Mouse (Mus musculus) megakaryocyte, embryonic 14.5 days (primary cell): ENCODE data around the gene Cers6. TPM values are rescaled to one million over a fixed set of nuclear protein-coding genes. Genes with fewer than 3 reads are reported as not detected.

Source experiments
- H3K27me3 ChIP-seq: replicated peaks from 2 replicates; pipeline ENCODE3; 2012; ENCODE audit warnings: inconsistent platforms
- H3K36me3 ChIP-seq: replicated peaks from 2 replicates; pipeline ENCODE3; 2012; ENCODE audit warnings: low read length, inconsistent platforms, mixed read lengths
- H3K4me1 ChIP-seq: 2 replicates; pipeline ENCODE4 v1.6.1; 2012; ENCODE audit warnings: inconsistent platforms
- H3K4me3 ChIP-seq: replicated peaks from 2 replicates; pipeline ENCODE3; 2012; ENCODE audit warnings: moderate library complexity, mild to moderate bottlenecking, inconsistent platforms
- H3K9me3 ChIP-seq: 2 replicates; pipeline ENCODE4 v1.6.1; 2012; ENCODE audit warnings: inconsistent platforms
- FLI1 ChIP-seq: IDR thresholded peaks from 2 replicates; pipeline ENCODE4 v1.6.1; 2012; ENCODE audit warnings: low read length, inconsistent platforms, mixed read lengths
- GATA1 ChIP-seq: IDR thresholded peaks from 3 replicates; pipeline ENCODE4 v1.6.1; 2012; ENCODE audit warnings: mixed read lengths, low read length, inconsistent platforms, borderline replicate concordance
- polyA plus RNA-seq: library from polyadenylated mRNA; stranded (reverse); fragments of >175 nt; gene quantifications from 2 replicates; pipeline ENCODE4 v1.2.3, GENCODE M21; 2012; ENCODE audit warnings: low replicate concordance; ENCODE audit not compliant: insufficient read depth

Cers6 gene
- polyA plus RNA-seq, 1 experiment = 3.2 TPM

GRCm38 (mm10) chr2:68996268-68996667 lies 135.0 kb downstream of the Cers6 start:
- no peak for TF ChIP-seq FLI1
- TF ChIP-seq GATA1 = no peak
- peaks cover 10% of the 10 kb centered on the region for H3K36me3 ChIP-seq

DNA sequence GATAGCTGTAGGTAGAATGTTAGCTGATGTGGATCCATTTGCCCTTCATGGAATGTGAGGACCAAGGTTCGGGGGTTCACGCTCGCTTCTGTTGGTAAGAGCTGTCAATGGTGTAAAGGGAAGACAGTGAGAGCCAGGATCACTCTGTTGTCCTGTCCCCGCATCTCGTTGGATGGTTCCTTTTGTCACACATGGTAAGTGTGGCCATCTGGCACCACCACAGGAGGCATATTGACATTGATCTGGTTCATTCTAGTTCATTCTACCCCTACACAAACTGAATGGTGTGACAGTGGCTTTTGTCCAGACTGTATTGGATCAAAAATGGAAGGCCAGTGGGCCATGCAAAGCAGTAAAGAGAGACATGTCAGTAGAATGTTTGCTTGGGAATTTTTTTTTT lies 142.8 kb downstream of the Cers6 start:
- Histone ChIP-seq H3K27me3 (no peaks in the 10 kb centered on the region), H3K36me3 (peaks cover 15% of the 10 kb centered on the region), H3K4me1 (peaks cover 19% of the 10 kb centered on the region), H3K4me3 (no peak overlapping the region), H3K9me3 (no peaks in the 10 kb centered on the region)
- no peak for TF ChIP-seq GATA1
- TF ChIP-seq FLI1 = no peak

More at GRCm38 (mm10) chr2:68996268-68996667, 135.0 kb downstream of the Cers6 start:
- H3K27me3 ChIP-seq = no peaks in the 10 kb centered on the region
- H3K4me1 ChIP-seq = peaks cover 11% of the 10 kb centered on the region; the same call in 1 of the 2 replicates
- no peak overlapping the region for H3K4me3 ChIP-seq
- H3K9me3 ChIP-seq = no peaks in the 10 kb centered on the region

DNA sequence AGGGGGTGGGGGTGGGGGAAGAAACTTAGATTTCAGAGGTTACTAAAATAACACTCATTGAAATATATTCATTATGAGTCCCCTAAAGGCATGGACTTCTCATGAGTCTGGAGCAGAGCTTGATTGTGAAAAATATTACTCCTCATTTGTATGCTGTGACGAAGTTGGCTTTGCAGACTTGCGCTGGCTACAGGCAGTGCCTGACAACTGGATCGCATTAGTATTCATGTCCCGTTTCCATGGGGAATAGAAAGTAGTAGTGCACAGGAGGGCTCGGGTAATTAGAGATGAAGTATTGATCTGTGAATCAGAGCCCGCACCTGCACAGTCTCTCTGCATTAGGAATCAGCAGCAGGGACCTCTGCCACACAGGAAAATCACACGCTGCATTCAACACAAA lies 150.2 kb downstream of the Cers6 start:
- Histone ChIP-seq H3K36me3 (peaks cover 16% of the 10 kb centered on the region), H3K4me3 (no peak overlapping the region), H3K27me3 (no peaks in the 10 kb centered on the region), H3K4me1 (peaks cover 27% of the 10 kb centered on the region), H3K9me3 (no peaks in the 10 kb centered on the region)
- TF ChIP-seq GATA1 (no peak), FLI1 (no peak)

DNA sequence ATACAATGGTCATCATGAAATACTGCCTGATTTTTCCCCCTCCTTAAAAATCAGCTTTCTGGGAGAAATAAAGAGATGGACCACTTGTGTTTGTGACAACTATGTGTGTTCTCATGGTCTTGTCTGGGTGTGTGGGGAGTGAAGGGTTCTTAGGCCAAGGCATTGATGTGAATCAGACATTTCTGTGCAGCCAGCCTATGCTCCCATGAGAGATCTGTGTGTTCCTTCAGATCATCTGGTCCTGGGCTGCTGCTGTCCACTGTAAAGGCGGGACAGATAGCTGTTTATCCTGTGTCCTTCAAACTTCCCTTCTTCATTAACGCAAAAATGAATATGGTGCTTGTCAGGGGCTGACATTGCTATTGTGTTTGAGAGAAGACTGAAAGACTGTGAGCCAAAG lies 150.6 kb downstream of the Cers6 start:
- no peak overlapping the region for H3K4me3 ChIP-seq
- no peak for TF ChIP-seq FLI1
- TF ChIP-seq GATA1 = no peak
- H3K36me3 ChIP-seq = peaks cover 16% of the 10 kb centered on the region
- H3K27me3 ChIP-seq = no peaks in the 10 kb centered on the region
- no peaks in the 10 kb centered on the region for H3K9me3 ChIP-seq
- H3K4me1 ChIP-seq = peaks cover 27% of the 10 kb centered on the region

DNA sequence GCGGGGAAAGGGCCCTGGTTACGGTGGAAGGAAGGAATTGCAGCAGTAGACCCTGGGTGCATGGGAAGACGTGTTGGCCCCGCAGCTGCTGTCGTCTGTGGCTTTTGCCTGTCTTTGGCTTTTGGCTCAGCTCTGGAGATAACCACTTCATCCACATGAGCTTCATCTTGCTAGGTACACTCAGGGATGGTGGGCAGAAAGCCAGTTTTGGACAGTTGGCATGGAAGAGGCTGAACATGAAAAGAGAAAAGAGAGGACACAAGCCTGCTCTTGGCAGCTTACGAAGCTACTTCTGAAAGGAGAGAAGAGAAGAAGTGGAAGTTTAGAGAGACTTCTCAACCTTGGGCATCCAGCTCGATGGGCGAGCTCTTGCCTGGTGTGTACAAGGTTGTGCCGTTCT lies 153.0 kb downstream of the Cers6 start:
- Histone ChIP-seq H3K27me3 (no peaks in the 10 kb centered on the region), H3K9me3 (no peaks in the 10 kb centered on the region), H3K36me3 (peaks cover 9% of the 10 kb centered on the region), H3K4me1 (peaks cover 29% of the 10 kb centered on the region), H3K4me3 (no peak overlapping the region)
- TF ChIP-seq FLI1 (no peak), GATA1 (no peak)

DNA sequence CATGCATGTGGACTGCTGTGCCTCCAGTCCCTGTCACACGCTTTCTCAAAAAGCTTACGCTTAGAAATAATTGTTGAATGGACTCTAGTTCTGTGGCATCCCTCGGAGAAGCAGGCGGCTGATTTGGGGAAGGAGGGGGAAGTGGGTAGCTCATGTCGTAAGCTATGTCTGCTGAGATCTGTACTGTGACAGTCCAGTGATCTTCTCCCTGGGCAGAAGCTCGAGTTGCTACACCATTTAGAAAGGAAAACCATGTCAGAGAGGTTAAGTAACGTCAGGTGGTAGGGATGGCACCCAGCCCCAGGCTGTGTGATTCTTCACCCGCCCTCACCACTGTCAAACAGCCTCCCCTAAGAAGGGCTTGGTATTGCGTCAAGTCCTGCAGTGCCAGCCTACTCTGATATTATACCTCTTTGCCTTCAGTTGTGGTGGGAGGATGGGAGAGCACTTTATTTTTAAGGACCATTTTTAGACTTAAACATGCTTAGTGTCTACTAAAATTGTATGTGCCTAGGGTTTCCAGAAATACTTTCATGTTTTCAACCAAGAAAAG lies 154.0 kb downstream of the Cers6 start:
- TF ChIP-seq FLI1 = no peak
- TF ChIP-seq GATA1 = no peak
- H3K4me1 ChIP-seq = peaks cover 29% of the 10 kb centered on the region
- no peak overlapping the region for H3K4me3 ChIP-seq
- H3K9me3 ChIP-seq = no peaks in the 10 kb centered on the region
- H3K27me3 ChIP-seq = no peaks in the 10 kb centered on the region
- peaks cover 9% of the 10 kb centered on the region for H3K36me3 ChIP-seq

DNA sequence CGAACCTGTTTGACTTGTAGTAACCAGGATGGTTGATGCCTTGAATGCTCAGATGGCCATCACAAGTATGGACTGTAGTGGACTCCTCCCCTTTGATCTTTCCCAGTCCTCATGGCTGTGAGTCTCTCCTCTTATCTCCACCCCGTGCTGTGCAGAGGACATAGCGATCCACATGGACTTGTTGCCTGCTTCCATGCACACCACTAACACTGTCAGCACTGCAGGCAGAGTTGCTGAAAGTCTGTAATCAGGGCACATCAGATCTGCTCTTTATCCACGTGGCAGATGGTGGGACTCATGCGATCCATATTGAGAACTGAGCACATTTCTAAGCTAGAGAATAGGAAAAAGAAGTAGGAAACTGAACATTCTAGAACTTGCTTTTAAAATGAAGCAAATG lies 154.6 kb downstream of the Cers6 start:
- Histone ChIP-seq H3K27me3 (no peaks in the 10 kb centered on the region), H3K4me3 (no peak overlapping the region), H3K36me3 (peaks cover 9% of the 10 kb centered on the region), H3K9me3 (no peaks in the 10 kb centered on the region), H3K4me1 (peaks cover 32% of the 10 kb centered on the region)
- TF ChIP-seq GATA1 = no peak
- TF ChIP-seq FLI1 = no peak

DNA sequence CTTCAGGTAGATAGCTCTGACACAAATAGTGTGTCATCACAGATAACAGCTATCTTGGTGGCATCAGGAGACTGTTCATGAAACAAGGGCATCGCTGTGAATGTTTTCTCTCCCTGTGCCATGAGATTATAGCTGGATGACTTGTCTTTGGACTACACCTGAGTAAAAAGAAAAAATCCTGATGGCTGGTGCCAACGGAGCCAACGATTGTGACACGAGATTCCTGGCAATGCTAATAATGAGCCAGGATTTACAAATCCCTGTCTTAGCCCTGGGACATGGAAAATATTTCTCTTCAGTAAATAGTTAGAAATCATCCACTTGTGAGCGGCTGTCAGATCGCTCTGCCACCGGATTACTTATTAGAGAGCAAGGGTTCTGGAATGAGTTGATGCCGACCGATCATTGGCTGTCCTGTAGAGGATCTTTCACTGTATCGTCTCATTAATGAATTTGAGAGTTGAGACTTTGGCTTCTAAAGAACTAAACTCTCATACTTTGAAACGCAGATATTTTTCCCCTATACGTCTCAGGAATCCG lies 157.9 kb downstream of the Cers6 start:
- Histone ChIP-seq H3K9me3 (no peaks in the 10 kb centered on the region), H3K36me3 (peaks cover 2% of the 10 kb centered on the region), H3K4me1 (peaks cover 23% of the 10 kb centered on the region), H3K4me3 (no peak overlapping the region), H3K27me3 (no peaks in the 10 kb centered on the region)
- TF ChIP-seq GATA1 (no peak), FLI1 (no peak)

DNA sequence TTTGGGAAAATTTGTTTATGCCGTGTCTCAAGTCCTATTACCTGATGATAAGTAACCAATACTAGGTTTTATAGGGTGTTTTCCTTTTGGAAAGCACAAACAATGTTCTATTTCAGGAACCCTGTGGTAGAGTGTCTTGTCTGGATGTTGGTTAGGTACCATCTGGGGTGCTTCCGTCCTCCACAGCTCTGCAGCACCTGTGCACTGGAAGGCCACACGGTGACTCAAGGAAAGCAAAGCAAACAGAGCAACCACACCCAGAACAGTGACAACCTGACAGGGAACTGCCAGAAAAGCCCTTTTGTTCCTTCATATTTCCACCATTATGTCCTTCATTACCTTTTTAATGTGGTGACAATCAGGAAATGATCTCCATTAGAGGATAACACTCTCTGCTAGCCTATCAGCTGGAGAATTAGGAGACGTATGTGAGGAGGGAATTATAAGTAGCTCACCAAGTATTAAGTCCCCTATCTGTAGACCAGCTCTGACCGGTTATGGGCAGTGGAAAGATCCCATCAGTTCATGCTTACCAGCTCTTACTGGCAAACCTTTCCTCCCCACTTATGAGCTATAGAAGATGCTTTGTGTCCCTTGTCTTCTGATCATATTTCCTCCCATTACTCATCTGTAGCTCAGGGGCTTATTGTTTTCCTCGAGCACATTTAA lies 158.7 kb downstream of the Cers6 start:
- Histone ChIP-seq H3K9me3 (no peaks in the 10 kb centered on the region), H3K36me3 (no peaks in the 10 kb centered on the region), H3K4me3 (no peak overlapping the region), H3K27me3 (no peaks in the 10 kb centered on the region), H3K4me1 (peaks cover 29% of the 10 kb centered on the region)
- TF ChIP-seq GATA1 (no peak), FLI1 (no peak)

DNA sequence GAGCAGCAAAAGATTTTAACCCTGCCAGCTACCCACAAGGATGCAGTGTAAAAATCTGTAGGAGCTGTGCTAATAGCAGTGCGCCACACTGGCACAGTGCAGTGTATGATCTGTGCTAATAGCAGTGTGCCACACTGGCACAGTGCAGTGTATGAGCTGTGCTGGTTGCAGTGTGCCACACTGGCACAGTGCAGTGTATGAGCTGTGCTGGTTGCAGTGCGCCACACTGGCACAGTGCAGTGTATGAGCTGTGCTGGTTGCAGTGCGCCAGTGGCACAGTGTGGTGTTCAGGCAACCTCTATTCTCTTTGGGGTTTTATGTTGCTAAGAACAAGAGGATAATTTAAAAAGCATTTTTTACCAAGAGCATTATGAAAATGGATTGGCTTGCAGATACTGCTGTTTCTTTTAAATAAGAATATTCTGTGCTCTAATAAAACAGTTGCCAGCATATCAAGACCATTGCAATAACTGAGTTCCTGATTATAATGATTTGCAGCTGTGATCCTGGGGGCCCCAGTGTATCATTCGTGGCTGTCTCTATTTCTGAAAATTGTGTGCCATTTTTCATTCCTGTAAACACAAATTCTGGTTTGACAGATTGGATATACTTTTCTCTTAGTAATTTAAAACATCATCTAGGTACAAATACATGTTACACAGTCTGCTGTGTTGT lies 159.5 kb downstream of the Cers6 start:
- no peaks in the 10 kb centered on the region for H3K27me3 ChIP-seq
- TF ChIP-seq FLI1 (no peak), GATA1 (no peak)
- no peaks in the 10 kb centered on the region for H3K36me3 ChIP-seq

More for the DNA sequence above, 159.5 kb downstream of the Cers6 start:
- Histone ChIP-seq H3K4me3 (no peak overlapping the region), H3K9me3 (no peaks in the 10 kb centered on the region), H3K4me1 (peaks cover 30% of the 10 kb centered on the region)
